Mouse (Mus musculus): ENCODE measurements at regions not wholly inside any gene's neighbourhood (a gene's known extent, or its start where the extent isn't known, plus 50 kb on each side); places are given as distances from the start of the nearest gene placed in this dataset.

DNA sequence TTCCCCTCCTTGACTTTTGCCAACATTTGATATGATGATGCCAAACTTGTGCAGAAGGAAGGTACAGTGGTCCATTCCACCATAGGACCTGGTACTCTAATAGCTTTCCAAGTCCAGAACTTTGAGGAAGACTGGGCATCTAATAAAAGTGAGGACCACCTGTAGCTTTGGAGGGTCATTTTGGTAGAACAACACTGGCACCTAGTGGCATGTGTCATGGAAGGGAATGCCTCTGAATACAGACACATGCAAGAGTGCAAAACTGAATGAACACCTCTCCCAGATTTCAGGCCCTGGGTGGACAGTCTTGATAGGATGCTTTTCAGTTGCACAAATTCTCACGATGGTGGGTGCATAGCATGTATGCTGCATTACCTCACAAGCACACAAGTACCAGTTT lies 354.8 kb upstream of the Igfbp3 start:
- WGBS: 60% methylated on average over 1 of the region's 1 CpGs
- Histone ChIP-seq H3K27ac (no peak overlapping the region), H3K27me3 (no peaks in the 10 kb centered on the region), H3K4me1 (replicated peaks) (no peaks in the 10 kb centered on the region), H3K36me3 (no peaks in the 10 kb centered on the region), H3K9me3 (replicated peaks) (no peaks in the 10 kb centered on the region), H3K4me2 (no peak overlapping the region), H3K9ac (no peak overlapping the region), H3K4me3 (no peak overlapping the region)
- ATAC-seq (replicated peaks; ENCODE audit: insufficient number of reproducible peaks, insufficient read depth, low FRiP score, low read depth): no peak

DNA sequence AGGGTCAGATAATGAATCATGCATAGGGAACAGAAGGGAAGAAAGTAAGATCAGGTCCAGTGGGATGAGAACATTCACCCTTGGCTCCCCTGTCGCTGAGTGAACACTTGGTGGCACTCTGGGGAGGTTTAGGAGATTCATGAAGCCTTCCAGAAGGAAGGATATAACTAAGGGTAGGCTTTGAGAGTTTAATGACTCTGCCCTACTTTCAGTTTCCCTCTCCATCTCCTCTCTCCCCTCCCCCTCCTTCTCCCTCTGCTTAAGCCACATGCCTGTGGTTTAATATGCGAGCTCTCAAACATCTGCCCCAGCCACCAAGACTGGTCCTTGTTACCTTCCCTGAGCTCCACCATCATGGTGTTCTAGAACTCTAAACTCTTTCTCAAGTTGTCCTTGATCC lies 348.3 kb upstream of the Igfbp3 start:
- no peak for ATAC-seq (replicated peaks; ENCODE audit: insufficient number of reproducible peaks, insufficient read depth, low FRiP score, low read depth)
- Histone ChIP-seq H3K4me1 (replicated peaks) (no peaks in the 10 kb centered on the region), H3K4me3 (no peak overlapping the region), H3K9me3 (replicated peaks) (no peaks in the 10 kb centered on the region), H3K4me2 (no peak overlapping the region), H3K27me3 (no peaks in the 10 kb centered on the region), H3K27ac (no peak overlapping the region), H3K9ac (no peak overlapping the region), H3K36me3 (no peaks in the 10 kb centered on the region)
- WGBS: 34% methylated on average over 2 of the region's 2 CpGs

DNA sequence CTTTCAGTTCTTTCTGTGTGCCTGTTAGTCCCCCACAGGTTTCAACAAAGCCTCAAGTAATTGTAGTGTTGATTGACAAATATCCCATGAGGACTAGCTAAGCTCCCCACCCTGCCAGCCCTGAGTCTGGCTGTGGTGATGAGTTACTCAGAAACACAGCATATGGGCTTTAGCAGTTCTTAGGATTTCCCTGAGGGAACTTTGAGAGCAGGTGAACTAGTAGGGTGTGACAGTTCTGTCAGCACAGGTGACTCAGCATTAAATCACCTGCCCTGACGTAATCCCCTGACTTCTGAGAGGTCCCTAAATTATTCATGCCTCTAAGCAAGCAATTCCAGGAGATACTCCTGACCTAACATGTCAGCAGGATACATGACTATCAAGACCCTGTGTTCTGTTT lies 347.7 kb upstream of the Igfbp3 start:
- no peak for ATAC-seq (replicated peaks; ENCODE audit: insufficient number of reproducible peaks, insufficient read depth, low FRiP score, low read depth)
- Histone ChIP-seq H3K9me3 (replicated peaks) (no peaks in the 10 kb centered on the region), H3K9ac (no peak overlapping the region), H3K27ac (no peak overlapping the region), H3K36me3 (no peaks in the 10 kb centered on the region), H3K4me2 (no peak overlapping the region), H3K27me3 (no peaks in the 10 kb centered on the region), H3K4me3 (no peak overlapping the region), H3K4me1 (replicated peaks) (no peaks in the 10 kb centered on the region)
- 56% methylated on average over 1 of the region's 1 CpGs for WGBS

DNA sequence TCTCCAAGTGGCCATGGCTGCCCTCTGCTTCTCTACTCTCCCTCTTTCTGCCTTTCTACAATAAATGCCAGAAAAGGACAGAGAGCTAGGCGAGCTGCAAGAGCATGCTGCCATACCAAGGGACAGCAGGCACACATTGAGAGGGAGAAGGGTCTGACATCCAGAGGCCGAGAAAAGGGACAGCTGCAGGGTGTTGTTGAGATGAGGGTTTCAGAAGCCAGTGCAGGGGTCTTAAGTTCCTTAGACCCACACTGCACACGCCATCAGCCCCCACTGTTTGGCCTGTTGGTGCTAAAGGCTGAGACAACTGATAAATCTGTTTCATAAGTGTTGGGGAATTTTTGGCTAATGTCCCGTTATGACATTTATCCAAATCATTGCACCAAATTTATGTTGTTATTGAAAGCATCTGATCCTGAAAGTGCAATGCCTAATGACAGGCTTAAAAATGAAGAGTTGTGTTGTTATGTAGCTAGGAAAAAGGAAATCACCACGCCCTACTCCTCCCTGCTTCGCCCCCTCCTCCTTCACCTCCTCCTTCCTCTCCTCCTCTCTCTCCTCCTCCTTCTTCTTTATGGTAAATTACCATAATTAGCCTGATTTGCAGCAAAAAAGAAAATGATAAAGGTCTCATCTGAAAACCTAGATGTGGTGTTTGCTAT lies 342.0 kb upstream of the Igfbp3 start:
- no peaks in the 10 kb centered on the region for H3K27me3 ChIP-seq
- H3K4me2 ChIP-seq: no peak overlapping the region
- WGBS: 65% methylated on average over 6 of the region's 6 CpGs
- no peaks in the 10 kb centered on the region for H3K36me3 ChIP-seq
- H3K27ac ChIP-seq: no peak overlapping the region
- H3K4me1 ChIP-seq (replicated peaks): no peaks in the 10 kb centered on the region
- H3K4me3 ChIP-seq: no peak overlapping the region
- ATAC-seq (replicated peaks; ENCODE audit: insufficient number of reproducible peaks, insufficient read depth, low FRiP score, low read depth): no peak
- H3K9ac ChIP-seq: no peak overlapping the region
- H3K9me3 ChIP-seq (replicated peaks): no peaks in the 10 kb centered on the region

DNA sequence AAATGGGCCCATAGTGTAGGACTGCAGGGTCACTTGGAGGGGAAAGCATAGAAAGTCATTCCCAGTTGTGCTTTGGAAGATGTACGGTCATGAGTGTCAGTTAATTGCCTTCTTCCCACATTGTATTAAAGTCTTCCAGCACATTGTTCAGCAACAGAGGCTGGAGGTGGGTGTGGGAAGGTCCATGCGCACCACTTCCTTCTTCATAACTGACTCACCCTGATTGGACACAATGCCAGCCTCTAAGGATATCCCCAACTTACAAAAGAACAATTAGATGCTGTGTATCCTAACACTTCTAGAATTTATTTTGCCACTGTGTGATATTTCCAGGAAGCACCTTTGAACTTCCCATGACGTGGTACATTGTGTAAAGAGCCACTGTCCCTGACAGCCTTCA lies 338.4 kb upstream of the Igfbp3 start:
- Histone ChIP-seq H3K27ac (no peak overlapping the region), H3K9me3 (replicated peaks) (no peaks in the 10 kb centered on the region), H3K4me3 (no peak overlapping the region), H3K27me3 (no peaks in the 10 kb centered on the region), H3K4me2 (no peak overlapping the region), H3K36me3 (no peaks in the 10 kb centered on the region), H3K4me1 (replicated peaks) (no peaks in the 10 kb centered on the region), H3K9ac (no peak overlapping the region)
- ATAC-seq (replicated peaks; ENCODE audit: insufficient number of reproducible peaks, insufficient read depth, low FRiP score, low read depth): no peak
- 72% methylated on average over 3 of the region's 3 CpGs for WGBS

DNA sequence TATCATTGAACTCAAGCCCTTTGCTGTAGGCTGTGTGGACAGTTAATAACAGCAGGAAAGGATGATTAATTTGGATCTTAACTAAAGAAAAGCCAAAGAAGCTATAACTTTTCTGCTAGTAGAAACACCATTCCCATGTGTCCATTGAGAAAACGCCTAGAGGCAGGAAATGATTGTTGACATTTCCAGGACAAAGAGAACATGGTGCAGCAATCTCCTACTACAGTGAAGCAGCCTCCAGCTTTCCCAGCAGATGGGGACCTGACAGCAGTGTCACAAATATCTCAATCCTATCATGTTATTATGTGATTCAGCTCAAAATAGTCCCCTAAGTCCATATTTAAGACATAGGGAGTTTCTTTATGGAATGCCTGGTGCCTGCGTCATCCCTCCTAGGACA lies 334.1 kb upstream of the Igfbp3 start:
- 53% methylated on average over 2 of the region's 2 CpGs for WGBS
- no peak for ATAC-seq (replicated peaks; ENCODE audit: insufficient number of reproducible peaks, insufficient read depth, low FRiP score, low read depth)
- Histone ChIP-seq H3K4me2 (no peak overlapping the region), H3K27ac (no peak overlapping the region), H3K9ac (no peak overlapping the region), H3K36me3 (no peaks in the 10 kb centered on the region), H3K27me3 (no peaks in the 10 kb centered on the region), H3K4me1 (replicated peaks) (no peaks in the 10 kb centered on the region), H3K4me3 (no peak overlapping the region), H3K9me3 (replicated peaks) (no peaks in the 10 kb centered on the region)

DNA sequence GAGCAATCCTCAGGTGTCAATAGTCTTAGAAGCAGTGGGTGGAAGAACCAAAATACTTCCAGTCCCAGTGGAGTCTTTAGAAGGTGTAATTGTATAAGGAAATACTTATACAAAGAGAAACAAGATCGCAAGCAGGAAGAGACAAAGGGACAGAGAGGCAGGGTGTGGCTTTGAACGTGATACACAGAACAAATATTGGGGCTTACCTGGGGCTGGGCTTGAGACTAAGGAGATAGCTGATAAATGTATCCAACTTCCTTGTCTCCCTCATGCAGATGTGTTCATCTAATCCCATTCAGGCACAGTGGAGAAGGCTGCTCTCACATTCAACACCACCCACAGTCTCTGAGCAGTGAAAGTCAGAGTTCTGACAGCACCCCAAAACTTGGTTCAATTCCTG lies 331.9 kb upstream of the Igfbp3 start:
- WGBS: 78% methylated on average over 2 of the region's 2 CpGs
- no peaks in the 10 kb centered on the region for H3K9me3 ChIP-seq (replicated peaks)
- H3K4me3 ChIP-seq: no peak overlapping the region
- no peaks in the 10 kb centered on the region for H3K27me3 ChIP-seq
- no peaks in the 10 kb centered on the region for H3K4me1 ChIP-seq (replicated peaks)
- no peaks in the 10 kb centered on the region for H3K36me3 ChIP-seq
- no peak for ATAC-seq (replicated peaks; ENCODE audit: insufficient number of reproducible peaks, insufficient read depth, low FRiP score, low read depth)
- H3K4me2 ChIP-seq: no peak overlapping the region
- no peak overlapping the region for H3K9ac ChIP-seq
- H3K27ac ChIP-seq: no peak overlapping the region

DNA sequence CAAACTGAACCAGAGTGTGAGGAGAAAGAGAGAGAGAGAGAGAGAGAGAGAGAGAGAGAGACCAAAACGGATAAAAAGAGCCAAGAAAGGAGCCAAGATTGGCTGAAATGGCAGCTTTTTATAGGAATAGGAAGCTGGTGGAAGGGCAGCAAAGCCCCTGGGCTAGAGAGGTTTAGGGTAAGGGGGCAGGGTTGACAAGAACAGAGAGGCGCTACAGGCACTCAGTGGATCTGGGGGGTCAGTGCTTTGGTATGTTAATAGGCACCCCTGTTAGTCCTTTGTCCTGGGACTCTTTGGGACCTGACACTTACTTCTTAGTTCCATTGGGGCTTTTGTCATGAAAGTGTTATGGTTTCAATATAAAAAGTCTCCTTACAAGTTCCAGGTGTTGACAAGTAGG lies 320.9 kb upstream of the Igfbp3 start:
- H3K9me3 ChIP-seq (replicated peaks): no peaks in the 10 kb centered on the region
- H3K36me3 ChIP-seq: no peaks in the 10 kb centered on the region
- WGBS: 37% methylated on average over 2 of the region's 2 CpGs
- H3K27ac ChIP-seq: no peak overlapping the region
- no peak overlapping the region for H3K4me2 ChIP-seq
- no peaks in the 10 kb centered on the region for H3K27me3 ChIP-seq
- ATAC-seq (replicated peaks; ENCODE audit: insufficient number of reproducible peaks, insufficient read depth, low FRiP score, low read depth): no peak
- no peak overlapping the region for H3K9ac ChIP-seq
- no peak overlapping the region for H3K4me3 ChIP-seq
- no peaks in the 10 kb centered on the region for H3K4me1 ChIP-seq (replicated peaks)

DNA sequence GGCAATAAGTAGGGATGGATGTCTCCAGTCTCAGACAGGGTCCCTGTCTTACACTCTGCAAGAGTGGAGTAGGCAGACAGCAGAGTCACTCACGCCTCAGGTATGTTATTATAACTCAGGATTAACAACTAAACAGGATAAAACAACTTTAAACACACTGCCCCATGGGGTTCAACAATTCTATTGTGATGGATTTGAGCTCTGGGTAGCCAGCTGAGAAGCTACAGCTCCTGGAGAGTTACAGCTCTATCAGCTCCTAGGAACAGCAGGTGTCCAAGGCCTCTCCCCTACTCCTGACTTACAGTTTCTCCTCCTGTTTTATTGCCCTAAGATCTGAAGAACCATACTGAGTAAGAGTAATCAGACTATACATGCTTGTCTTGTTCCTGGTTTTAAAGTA lies 319.6 kb upstream of the Igfbp3 start:
- Histone ChIP-seq H3K9me3 (replicated peaks) (no peaks in the 10 kb centered on the region), H3K27ac (no peak overlapping the region), H3K4me2 (no peak overlapping the region), H3K4me1 (replicated peaks) (no peaks in the 10 kb centered on the region), H3K27me3 (no peaks in the 10 kb centered on the region), H3K9ac (no peak overlapping the region), H3K4me3 (no peak overlapping the region), H3K36me3 (no peaks in the 10 kb centered on the region)
- WGBS: 60% methylated on average over 1 of the region's 1 CpGs
- ATAC-seq (replicated peaks; ENCODE audit: insufficient number of reproducible peaks, insufficient read depth, low FRiP score, low read depth): no peak

DNA sequence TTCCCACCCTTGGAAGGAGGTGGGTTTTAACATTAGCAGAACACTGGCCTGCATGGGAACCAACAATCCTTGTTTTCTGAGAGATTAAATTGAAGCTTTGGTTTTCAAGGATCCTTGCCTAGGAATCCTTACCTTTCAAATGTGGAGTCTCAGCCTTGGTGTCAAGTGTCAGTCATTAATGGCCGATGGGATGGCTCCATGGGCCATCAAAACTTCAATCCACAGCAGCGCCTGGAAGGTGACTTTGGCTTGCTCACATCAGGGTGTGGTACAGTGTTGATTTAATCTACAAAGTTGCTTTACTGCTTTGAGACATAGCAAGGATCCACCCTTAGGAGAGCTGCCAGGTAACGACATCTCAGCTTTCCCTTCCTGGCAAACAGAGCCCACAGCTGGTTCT lies 318.1 kb upstream of the Igfbp3 start:
- Histone ChIP-seq H3K27ac (no peak overlapping the region), H3K4me3 (no peak overlapping the region), H3K27me3 (no peaks in the 10 kb centered on the region), H3K4me2 (no peak overlapping the region), H3K9me3 (replicated peaks) (no peaks in the 10 kb centered on the region), H3K36me3 (no peaks in the 10 kb centered on the region), H3K9ac (no peak overlapping the region), H3K4me1 (replicated peaks) (no peaks in the 10 kb centered on the region)
- no peak for ATAC-seq (replicated peaks; ENCODE audit: insufficient number of reproducible peaks, insufficient read depth, low FRiP score, low read depth)
- WGBS: 76% methylated on average over 3 of the region's 3 CpGs

DNA sequence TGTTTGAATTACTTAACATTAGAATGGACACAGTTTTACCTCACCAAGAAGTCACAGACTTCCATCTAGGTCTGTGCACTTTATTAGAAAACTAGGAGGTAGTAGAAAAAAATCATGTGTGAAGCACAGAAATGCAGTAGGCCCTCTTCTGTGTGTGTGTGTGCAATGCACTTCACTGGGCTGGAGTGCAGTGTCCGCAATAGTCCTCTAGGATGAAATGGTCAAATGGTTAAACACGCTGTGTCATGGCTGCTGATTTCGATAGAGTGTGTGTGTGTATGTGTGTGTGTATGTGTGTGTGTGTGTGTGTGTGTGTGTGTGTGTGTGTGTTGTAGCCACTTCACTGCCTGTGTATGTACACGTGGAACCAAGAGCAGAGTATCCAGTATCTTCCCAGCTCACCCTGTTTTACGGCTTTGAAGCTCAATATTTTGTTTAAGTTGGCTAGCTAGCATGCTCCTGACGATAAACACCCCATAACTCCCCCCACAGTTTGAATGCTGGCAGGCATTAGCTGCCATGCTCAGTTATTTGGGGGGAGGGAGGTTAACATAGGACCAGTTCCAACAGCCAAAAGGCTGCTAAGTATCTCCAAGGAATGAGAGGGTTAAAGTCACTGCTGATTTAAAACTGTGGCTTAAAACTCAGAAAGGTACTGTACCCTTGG lies 316.9 kb upstream of the Igfbp3 start:
- Histone ChIP-seq H3K4me2 (no peak overlapping the region), H3K4me1 (replicated peaks) (no peaks in the 10 kb centered on the region), H3K9ac (no peak overlapping the region), H3K27ac (no peak overlapping the region), H3K36me3 (no peaks in the 10 kb centered on the region), H3K9me3 (replicated peaks) (no peaks in the 10 kb centered on the region), H3K27me3 (no peaks in the 10 kb centered on the region), H3K4me3 (no peak overlapping the region)
- 66% methylated on average over 6 of the region's 6 CpGs for WGBS
- ATAC-seq (replicated peaks; ENCODE audit: insufficient number of reproducible peaks, insufficient read depth, low FRiP score, low read depth): no peak

DNA sequence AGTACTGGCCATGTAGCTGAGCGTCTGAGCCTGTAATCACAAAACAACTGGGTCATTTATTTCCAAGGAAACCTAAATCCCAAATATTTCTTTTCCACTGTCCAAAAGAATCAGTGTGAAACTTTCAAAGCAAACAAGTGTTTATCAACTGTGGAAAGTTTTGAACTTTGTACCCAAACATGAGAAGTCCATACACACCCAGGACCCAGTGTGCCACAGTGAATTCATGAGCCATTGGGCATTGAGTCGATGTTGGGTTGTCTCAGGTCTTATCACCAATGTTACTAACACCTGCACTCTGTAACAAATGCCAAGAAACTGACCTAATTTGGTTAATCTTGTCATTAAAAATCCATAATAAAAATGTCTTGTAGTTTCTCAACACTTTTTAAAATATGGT lies 305.8 kb upstream of the Igfbp3 start:
- WGBS: 75% methylated on average over 2 of the region's 2 CpGs
- no peak overlapping the region for H3K4me2 ChIP-seq
- H3K9ac ChIP-seq: no peak overlapping the region
- H3K9me3 ChIP-seq (replicated peaks): no peaks in the 10 kb centered on the region
- H3K36me3 ChIP-seq: no peaks in the 10 kb centered on the region
- no peak overlapping the region for H3K27ac ChIP-seq
- H3K4me1 ChIP-seq (replicated peaks): no peaks in the 10 kb centered on the region
- H3K4me3 ChIP-seq: no peak overlapping the region
- no peak for ATAC-seq (replicated peaks; ENCODE audit: insufficient number of reproducible peaks, insufficient read depth, low FRiP score, low read depth)
- no peaks in the 10 kb centered on the region for H3K27me3 ChIP-seq

All from heart, embryonic 15.5 days (tissue).